Mouse (Mus musculus) forebrain, embryonic 14.5 days (tissue): ENCODE data around the gene Mesp2. TPM values are rescaled to one million over a fixed set of nuclear protein-coding genes. Genes with fewer than 3 reads are reported as not detected.

Source experiments
- ATAC-seq: fragments of 200-750 bp; cut with Nextera tagmentation; 2 replicates; pipeline ENCODE4 v1.8.0; 2017; ENCODE audit warnings: mild to moderate bottlenecking, moderate library complexity
- DNase-seq: peaks from one replicate; pipeline ENCODE4 v3.0.0-alpha.2; 2015; ENCODE audit warnings: low spot score
- H3K27ac ChIP-seq: fragments of 300-500 bp; sonication (generic); 2 replicates; pipeline ENCODE4 v1.5.1; 2014; ENCODE audit warnings: low read depth, mild to moderate bottlenecking, control low read depth, low read length, moderate library complexity
- H3K27me3 ChIP-seq: fragments of 300-500 bp; sonication (generic); replicated peaks from 2 replicates; pipeline ENCODE4 v1.6.1; 2014; ENCODE audit warnings: low read length, control low read depth, mixed read lengths; ENCODE audit not compliant: control insufficient read depth, insufficient read depth
- H3K36me3 ChIP-seq: fragments of 300-500 bp; sonication (generic); 2 replicates; pipeline ENCODE4 v1.6.1; 2014; ENCODE audit warnings: low read length, control low read depth; ENCODE audit not compliant: control insufficient read depth, insufficient read depth
- H3K4me1 ChIP-seq: fragments of 300-500 bp; sonication (generic); 2 replicates; pipeline ENCODE4 v1.6.1; 2014; ENCODE audit warnings: antibody characterized with exemption, low read length, control low read depth; ENCODE audit not compliant: control insufficient read depth, insufficient read depth
- H3K4me2 ChIP-seq: fragments of 300-500 bp; sonication (generic); 2 replicates; pipeline ENCODE4 v1.6.1; 2014; ENCODE audit warnings: mild to moderate bottlenecking, control low read depth, low read length
- H3K4me3 ChIP-seq: fragments of 300-500 bp; sonication (generic); 2 replicates; pipeline ENCODE4 v1.5.1; 2014; ENCODE audit warnings: low read depth, low read length, control low read depth
- H3K9ac ChIP-seq: fragments of 300-500 bp; sonication (generic); 2 replicates; pipeline ENCODE4 v1.6.1; 2014; ENCODE audit warnings: mild to moderate bottlenecking, low read length, control low read depth, moderate library complexity
- H3K9me3 ChIP-seq: fragments of 300-500 bp; sonication (generic); replicated peaks from 2 replicates; pipeline ENCODE4 v1.6.1; 2016; ENCODE audit warnings: low read length, control low read depth, mixed read lengths; ENCODE audit not compliant: control insufficient read depth
- WGBS: fragments of 180-500 bp; shearing (Covaris S2); extraction: QIAGEN DNeasy Blood & Tissue Kit; methylation state at CpG from one replicate; pipeline ENCODE4 v1.1.7; 2014; 5-methylcytosine and 5-hydroxymethylcytosine counted together
- polyA plus RNA-seq: library from polyadenylated mRNA; unstranded; fragments of >200 nt; fragmentation: Nextera tagmentation; extraction: Ambion mirVana; gene quantifications from 2 replicates; pipeline ENCODE4 v1.2.1, GENCODE M21; 2014

Gene Mesp2
- polyA plus RNA-seq, 1 experiment from 2014 or later: 2.2 TPM

DNA sequence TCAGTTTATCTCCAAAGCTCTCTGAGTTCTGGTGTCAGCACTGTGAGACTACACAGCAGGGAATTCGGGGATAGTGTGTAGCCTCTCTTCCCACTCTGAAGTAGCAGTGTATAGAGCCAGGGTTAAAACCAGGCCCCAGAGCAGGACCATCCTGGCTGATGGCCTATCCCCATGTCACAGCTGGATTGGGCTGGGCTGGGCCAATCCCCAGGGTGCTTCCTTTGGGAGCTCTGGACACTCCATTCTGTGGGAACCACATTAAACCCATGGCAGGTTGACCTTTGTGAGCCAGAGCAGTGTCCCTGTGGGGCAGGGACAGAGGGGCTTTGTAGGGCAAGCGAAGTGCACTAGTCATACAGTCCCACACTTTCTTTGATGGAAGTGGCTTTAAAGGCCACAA, 35.8 kb downstream of the Mesp2 start:
- 0 out of 2 replicates have a peak, but pooled peaks cover 3% of the 10 kb centered on the region for H3K4me1 ChIP-seq
- no peaks in the 10 kb centered on the region for H3K36me3 ChIP-seq
- no peak for ATAC-seq
- no peak overlapping the region for H3K27ac ChIP-seq
- DNase-seq: no peak
- H3K9me3 ChIP-seq: no peaks in the 10 kb centered on the region
- H3K9ac ChIP-seq: no peak overlapping the region
- WGBS: 72% methylated on average over 2 of the region's 2 CpGs
- H3K4me2 ChIP-seq: no peak overlapping the region
- peaks cover 9% of the 10 kb centered on the region for H3K27me3 ChIP-seq
- H3K4me3 ChIP-seq: no peak overlapping the region

DNA sequence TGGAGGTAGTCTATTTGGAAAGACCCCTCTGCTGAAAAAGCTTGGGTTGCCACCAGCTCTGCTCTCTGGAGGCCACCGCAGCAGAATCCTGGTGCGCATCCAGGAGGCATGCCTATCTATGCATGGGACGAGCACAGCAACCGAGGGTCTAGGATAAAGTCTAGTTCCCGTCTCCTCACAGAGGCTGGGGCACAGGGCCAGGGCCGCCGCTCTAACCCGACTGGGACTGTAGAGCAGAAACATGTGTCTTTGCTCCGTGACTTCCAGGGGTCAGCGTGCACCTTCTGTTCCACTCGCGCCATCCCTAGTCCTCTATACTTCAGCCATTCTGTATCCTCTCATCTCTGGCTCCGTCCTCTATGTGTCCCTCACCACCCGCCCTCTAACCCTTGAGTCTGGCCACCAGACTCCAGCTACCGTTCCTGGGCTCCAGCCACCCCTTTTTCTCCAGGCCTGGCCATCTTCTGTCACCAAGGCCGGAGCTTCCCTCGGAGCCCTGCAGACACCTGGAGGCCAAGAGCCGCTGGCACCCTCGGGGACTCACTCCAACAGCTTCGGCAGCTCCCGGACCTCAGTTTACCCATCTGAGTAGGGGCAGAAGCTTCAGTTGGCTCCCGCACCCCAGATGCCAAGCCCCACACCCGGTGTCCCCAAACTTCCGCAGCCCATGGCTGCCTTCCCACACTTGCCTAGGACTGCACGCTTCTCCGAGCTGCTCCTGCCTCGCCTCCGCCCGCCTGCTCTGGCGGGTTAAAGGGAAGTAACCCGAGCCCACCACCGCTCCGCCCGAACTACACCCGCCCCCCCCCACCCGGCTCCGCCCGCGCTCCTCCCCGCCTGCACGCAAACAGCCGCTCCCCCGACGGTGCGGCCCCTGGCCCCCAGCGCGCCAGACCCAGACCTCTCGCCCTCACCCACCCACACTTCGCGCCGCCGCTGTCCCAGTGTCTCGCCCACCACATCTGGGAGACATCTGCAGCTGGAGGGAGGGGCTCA, 37.2 kb downstream of the Mesp2 start:
- Histone ChIP-seq H3K27ac (no peak overlapping the region), H3K9me3 (no peaks in the 10 kb centered on the region), H3K4me3 (peak overlapping the region; percentile 25), H3K4me1 (0 out of 2 replicates have a peak, but pooled peaks cover 3% of the 10 kb centered on the region), H3K4me2 (peak overlapping the region; percentile 52), H3K36me3 (no peaks in the 10 kb centered on the region), H3K9ac (peak overlapping the region; percentile 35; the same call in 1 of the 2 replicates), H3K27me3 (peaks cover 9% of the 10 kb centered on the region)
- 11% methylated on average over 53 of the region's 53 CpGs for WGBS
- ATAC-seq (no peak), DNase-seq (peak; percentile 44)

DNA sequence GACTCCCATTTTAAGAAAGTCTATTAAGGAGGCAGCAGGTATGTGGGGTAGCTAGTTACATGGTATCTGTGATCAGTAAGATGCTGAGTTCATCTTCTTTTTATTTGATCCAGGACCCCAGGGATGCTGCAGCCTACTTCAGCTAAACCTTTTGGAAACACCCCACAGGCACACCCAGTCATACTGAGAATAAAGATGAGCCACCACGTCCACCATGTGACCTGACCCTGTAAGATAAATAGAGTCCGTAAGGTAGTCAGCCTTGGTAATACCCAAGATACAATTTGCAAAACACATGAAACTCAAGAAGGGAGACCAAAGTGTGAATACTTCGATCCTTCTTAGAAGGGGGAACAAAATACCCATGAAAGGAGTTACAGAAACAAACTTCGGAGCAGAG, 45.8 kb downstream of the Mesp2 start:
- H3K9me3 ChIP-seq: no peaks in the 10 kb centered on the region
- no peak overlapping the region for H3K9ac ChIP-seq
- no peak for DNase-seq
- no peaks in the 10 kb centered on the region for H3K27me3 ChIP-seq
- no peaks in the 10 kb centered on the region for H3K4me1 ChIP-seq
- no peak overlapping the region for H3K27ac ChIP-seq
- ATAC-seq: no peak
- 88% methylated on average over 4 of the region's 4 CpGs for WGBS
- H3K36me3 ChIP-seq: no peaks in the 10 kb centered on the region
- H3K4me2 ChIP-seq: no peak overlapping the region
- H3K4me3 ChIP-seq: no peak overlapping the region

DNA sequence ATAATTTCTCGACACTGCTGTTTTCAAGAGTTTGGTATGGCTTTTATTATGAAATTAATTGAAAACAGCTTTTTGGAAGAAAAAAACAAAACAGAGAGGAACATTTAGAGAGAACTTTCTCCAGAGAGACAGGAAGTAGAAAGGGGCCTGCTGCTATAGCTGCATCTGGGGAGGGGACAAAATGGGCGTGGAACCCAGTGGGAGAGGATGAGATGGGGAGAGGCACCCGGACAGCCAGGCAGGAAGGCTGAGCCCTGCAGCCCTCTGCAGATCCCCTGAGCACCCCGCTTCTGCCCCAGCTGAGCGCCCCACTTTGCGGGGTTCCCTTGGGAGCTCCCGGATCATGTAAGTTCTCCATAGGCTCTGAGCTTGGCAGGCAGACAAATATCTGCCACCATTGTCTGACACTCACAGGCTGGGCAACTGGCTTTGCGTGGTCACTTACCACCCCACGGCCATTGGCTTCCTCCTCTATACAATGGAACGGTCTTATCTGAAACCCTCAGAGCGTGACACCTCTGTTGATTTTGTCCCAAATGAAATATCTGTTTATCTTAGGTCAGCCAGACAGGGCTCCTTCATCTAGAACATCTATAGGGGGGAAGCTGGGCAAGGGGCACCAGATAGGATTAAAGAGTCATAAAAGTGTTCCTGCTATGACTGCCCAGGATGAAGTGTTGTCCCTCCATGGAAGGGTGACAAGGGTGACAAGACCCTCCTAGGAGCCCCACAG, 47.8 kb downstream of the Mesp2 start:
- Histone ChIP-seq H3K9me3 (no peaks in the 10 kb centered on the region), H3K27ac (no peak overlapping the region), H3K4me1 (no peaks in the 10 kb centered on the region), H3K4me3 (no peak overlapping the region), H3K4me2 (no peak overlapping the region), H3K36me3 (no peaks in the 10 kb centered on the region), H3K9ac (no peak overlapping the region), H3K27me3 (no peaks in the 10 kb centered on the region)
- DNase-seq: no peak
- ATAC-seq: no peak
- 78% methylated on average over 11 of the region's 11 CpGs for whole genome bisulfite sequencing

DNA sequence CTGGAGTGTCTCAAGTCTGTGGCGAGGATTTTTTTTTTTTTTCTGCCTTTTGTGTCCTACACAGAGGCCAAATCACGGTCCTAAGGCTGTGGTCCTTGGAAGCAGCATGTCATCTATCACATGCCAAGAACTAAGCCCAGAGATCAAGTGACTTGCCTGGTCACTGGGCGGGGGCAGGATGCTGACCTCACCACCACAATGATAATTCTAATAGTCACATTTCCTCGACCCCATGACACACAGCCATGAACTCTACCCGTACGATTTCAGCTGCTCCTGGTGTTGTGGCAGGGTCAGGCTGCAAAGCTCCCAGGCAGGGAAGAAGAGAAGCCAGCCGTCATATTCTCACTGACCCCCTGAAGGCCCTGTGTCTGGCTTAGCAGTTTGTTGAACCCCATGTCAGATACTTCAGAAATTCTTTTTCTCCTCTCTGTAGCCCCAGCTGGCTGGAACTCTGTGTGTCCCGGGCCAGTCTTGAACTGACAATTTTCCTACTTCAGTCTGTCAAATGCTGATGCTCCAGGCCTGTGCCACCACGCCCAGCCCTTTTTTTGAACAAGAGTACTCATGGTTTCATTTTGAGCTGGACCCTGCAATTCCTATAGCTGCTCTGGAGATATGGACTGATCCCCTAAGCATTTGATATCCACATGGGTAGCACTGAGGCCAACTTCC, 48.6 kb downstream of the Mesp2 start:
- Histone ChIP-seq H3K27ac (no peak overlapping the region), H3K4me3 (no peak overlapping the region), H3K4me1 (no peaks in the 10 kb centered on the region), H3K36me3 (no peaks in the 10 kb centered on the region), H3K27me3 (no peaks in the 10 kb centered on the region), H3K9ac (no peak overlapping the region), H3K9me3 (no peaks in the 10 kb centered on the region), H3K4me2 (no peak overlapping the region)
- ATAC-seq (no peak), DNase-seq (no peak)
- 80% methylated on average over 9 of the region's 9 CpGs for WGBS

DNA sequence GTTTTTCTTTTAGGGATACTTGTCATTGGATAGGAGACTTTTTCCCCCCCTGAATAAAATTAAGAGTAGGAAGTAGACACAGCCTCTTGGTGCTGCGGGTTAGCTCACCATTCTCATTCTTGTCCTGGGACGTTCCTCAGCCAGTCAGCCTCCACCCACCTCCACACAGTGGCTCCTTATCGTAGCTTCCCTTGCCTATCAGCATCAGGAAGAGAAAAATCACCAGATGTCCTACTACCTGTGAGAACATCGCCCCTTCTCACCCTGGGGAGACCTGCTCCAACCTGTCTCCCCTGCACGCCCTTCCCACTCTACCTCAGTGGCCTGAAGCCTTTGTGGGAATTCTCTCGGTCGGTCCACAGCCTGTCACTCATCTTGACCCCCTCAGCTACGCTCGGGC, 50.3 kb downstream of the Mesp2 start, which contains the start of gene Anpep:
TSS of gene Anpep (minus strand) at position 249 of the 400 bp plus-strand sequence.
- DNase-seq (no peak), ATAC-seq (no peak)
- Histone ChIP-seq H3K4me1 (no peaks in the 10 kb centered on the region), H3K9ac (no peak within 1 kb of the TSS), H3K36me3 (no peaks in the 10 kb centered on the region), H3K27ac (no peak within 1 kb of the TSS), H3K4me2 (no peak within 1 kb of the TSS), H3K4me3 (no peak within 1 kb of the TSS), H3K27me3 (no peaks in the 10 kb centered on the region), H3K9me3 (no peaks in the 10 kb centered on the region)
- WGBS: 89% methylated on average over 9 of the region's 9 CpGs

DNA sequence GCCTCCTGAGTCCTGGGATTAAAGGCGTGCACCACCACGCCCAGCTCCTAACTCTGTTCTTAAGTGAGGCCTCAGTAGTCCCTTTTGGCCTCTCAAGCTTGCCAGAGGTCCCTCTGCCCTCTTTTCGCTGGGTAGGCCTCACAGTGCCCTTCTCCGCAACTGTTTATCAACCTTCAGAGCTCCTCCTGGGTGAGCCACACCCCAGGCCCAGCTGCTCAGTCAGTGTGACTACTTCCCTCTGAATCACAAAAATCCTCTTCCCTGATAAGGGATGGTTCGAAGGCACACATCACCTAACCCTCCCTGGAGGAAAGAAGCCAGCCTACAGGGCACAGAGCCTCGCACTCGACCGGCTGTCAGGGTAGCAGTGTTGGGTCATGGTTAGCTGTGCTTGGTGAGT, 51.3 kb downstream of the Mesp2 start:
- Histone ChIP-seq H3K27me3 (no peaks in the 10 kb centered on the region), H3K9ac (no peak overlapping the region), H3K36me3 (no peaks in the 10 kb centered on the region), H3K4me3 (no peak overlapping the region), H3K27ac (no peak overlapping the region), H3K4me1 (no peaks in the 10 kb centered on the region), H3K4me2 (no peak overlapping the region), H3K9me3 (no peaks in the 10 kb centered on the region)
- no peak for ATAC-seq
- WGBS: 93% methylated on average over 8 of the region's 8 CpGs
- DNase-seq: no peak
